Mouse (Mus musculus) MN1 (cell line): ENCODE data around the gene Slc35e4.
"Not testable (repeated sequence)": the region's sequence is repeated elsewhere in the genome, so short reads cannot be mapped to it uniquely, and the experiment has no call there.

Experiments used
- DNase-seq: peaks from one replicate; pipeline ENCODE4 v3.0.0-alpha.2; 2016; ENCODE audit warnings: low spot score

Slc35e4 gene

GRCm38 (mm10) chr11:3914109-3914840, at the start of gene Slc35e4:
Gene Slc35e4, minus strand, starts transcription at chr11:3914664.
- DNase-seq, result peak; percentile 93

DNA sequence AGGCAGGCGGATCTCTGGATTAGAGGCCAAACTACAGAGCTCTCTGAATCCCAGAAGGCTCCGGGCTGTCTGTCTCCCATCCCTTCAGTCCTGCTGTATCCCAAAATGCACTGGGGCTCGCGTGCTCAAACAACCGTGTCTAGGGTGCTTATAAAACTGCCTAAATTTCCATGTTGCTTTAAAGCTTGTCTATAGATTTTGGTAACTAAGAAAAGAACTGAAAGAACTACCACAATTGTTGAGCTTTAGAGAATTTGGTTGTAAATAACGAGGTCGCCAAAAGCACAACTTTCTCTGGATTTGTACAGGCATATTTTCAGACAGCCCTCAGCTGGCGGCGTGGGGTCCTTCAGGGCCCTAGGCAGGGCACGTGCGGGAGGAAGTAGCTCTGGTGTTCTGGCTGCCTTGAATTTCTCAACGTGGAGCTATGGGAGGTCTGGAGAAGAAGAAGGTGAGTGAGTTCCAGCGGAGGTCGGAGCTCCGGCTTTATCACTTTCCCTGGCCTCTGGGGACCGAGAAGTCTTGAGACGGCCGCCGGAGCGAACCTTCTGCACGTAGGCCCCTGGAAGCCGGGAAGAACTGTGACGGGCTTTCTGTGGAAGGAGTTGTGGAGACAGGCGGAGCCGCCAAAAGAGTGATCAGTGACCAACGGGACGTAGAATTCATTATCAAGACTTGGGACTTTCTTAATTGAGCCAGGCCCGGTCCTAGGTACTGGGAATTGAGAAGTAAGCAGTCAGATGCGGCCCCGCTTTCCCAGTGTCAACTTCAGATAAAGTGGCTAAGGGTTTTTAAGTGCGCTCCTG, 49.3 kb upstream of the Slc35e4 start, which contains the start of gene Pes1:
Gene Pes1, plus strand, starts transcription at position 366 of the 806 bp plus-strand sequence.
- DNase-seq, result peak; percentile 90

- no peak for DNase-seq
These were observed 48.7 kb upstream of the Slc35e4 start for GRCm38 (mm10) chr11:3963155-3963554.

- no peak for DNase-seq
These were observed 47.3 kb upstream of the Slc35e4 start for GRCm38 (mm10) chr11:3961761-3962160.

- DNase-seq, result no peak
These were observed 46.4 kb upstream of the Slc35e4 start for GRCm38 (mm10) chr11:3960901-3961300.

DNA sequence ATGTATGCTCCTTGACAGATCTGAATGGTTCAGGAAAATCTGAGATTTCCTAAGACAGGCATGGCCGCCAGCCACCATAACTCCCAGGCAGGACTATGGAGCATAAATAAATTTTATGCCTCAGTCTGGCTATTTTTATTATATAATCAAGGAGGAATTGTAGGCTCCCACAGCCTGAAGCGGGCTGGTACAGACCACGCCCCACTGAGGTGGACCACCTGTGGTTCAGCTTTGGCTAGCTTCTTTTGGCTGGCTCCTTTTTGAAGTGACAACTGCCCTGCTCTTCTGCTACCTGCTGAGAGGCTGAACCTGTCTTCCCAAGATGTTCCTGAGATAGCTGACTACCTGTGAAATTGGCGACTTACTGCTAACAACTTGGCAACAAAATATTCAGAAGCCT, 40.9 kb upstream of the Slc35e4 start:
- DNase-seq, result not testable (repeated sequence)

- not testable (repeated sequence) for DNase-seq
These were observed 40.4 kb upstream of the Slc35e4 start for GRCm38 (mm10) chr11:3954876-3955275.

DNA sequence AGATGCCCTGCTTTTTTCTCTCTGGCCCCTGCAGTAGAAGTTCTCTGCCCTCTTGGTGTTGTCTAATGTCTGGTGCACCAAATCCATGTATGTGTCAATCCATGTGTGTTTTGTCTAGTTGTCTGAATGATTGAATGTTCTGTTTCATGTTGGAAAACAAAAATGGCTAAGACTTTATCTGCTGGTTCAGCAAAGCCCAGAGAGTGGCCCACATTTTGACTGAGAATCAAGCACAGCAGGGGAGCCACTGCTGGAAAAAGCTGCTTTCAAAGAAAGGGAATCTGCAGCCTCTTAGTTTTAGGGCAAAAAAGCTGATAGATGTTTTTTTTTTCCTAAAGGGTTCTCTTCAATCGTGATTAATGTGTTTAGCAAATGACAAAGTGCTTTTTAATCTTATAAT, 31.9 kb upstream of the Slc35e4 start:
- DNase-seq, result no peak

- no peak for DNase-seq
These were observed 26.9 kb upstream of the Slc35e4 start for GRCm38 (mm10) chr11:3941371-3941770.

GRCm38 (mm10) chr11:3937321-3937874, 22.9 kb upstream of the Slc35e4 start:
- no peak for DNase-seq

GRCm38 (mm10) chr11:3936318-3936717, 21.9 kb upstream of the Slc35e4 start:
- no peak for DNase-seq

GRCm38 (mm10) chr11:3935135-3935534, 20.7 kb upstream of the Slc35e4 start:
- DNase-seq, result no peak

DNA sequence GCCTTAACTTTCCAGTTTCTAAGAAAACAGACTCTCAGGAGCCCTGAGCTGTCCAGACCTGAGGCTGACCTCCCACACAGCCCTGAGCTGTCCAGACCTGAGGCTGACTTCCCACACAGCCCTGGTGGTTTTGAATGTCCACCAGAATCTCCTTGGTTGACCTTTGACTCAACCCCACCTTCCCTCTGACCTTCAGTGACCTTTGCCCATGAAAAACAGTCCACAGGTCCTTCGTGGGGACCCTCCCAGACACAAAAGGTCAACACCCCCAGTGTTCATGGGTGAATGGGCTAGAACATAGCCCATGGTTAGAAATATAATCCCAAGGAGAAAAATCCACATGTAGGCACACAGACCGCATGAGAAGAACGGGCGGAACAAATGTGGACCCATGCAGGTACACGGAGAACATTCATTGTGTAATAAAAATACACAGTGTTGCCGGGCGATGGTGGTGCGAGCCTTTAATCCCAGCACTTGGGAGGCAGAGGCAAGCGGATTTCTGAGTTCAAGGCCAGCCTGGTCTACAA, 19.4 kb upstream of the Slc35e4 start:
- no peak for DNase-seq

GRCm38 (mm10) chr11:3931511-3932211, 17.2 kb upstream of the Slc35e4 start, which contains the start of gene Tcn2:
Gene Tcn2, minus strand, starts transcription at chr11:3932159.
- DNase-seq, result peak; percentile 88

- DNase-seq, result no peak
These were observed 16.5 kb upstream of the Slc35e4 start for GRCm38 (mm10) chr11:3930931-3931330.

DNA sequence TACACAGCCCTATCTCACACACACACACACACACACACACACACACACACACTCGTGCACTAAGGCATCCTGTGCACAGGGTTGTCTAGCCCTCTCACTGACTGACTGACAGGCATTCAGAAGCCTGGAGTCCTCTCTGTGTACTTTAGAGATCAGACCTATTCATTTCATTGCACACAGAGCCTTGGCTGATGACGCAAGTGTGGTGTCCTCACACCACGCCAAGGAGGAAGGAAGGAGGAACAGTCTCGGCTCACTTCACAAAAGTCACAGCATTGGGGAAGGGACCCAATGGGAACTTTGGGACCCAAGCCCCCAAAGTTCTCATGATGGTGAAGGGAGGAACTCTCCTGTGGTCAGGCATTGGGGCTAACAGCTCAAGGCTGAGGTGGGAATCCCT, 15.6 kb upstream of the Slc35e4 start:
- no peak for DNase-seq

DNA sequence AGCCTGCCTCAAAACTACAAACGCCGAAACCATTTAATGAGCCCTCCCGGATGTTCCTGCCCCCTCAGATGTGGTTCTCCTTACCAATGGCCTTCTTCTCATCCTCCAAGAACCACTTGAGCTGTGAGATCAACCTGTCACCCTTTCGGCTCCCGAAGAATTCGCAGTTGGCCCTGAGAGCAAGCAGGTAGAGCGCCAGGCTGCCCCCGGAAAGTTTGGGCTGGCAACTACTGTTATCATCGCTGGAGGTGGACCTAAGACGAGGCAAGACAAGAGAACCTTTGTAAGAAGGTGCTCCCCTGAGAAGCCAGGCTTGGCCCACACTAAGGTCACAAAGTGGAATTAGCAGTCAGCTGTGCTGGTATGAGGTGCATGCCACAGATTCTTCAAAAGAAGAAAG, 11.5 kb upstream of the Slc35e4 start:
- no peak for DNase-seq

DNA sequence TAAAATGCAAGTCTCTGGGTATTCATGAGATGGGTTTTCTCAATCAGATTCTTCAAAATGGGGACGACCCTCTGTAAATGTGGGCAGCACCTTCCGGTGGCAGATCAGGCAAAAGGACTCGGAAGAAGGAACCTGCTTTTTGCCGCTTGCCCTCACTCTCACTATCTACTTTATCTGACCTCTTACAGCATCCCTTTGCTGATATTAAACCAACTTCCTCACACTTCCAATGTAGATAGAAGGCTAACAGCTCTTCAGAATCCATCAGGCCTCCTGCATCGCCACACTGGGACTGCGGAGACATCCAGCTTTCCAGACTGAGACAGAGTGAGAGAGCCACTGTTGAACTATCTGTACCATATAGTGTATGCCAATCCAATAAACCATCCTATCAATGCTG, 8.3 kb upstream of the Slc35e4 start:
- no peak for DNase-seq

- DNase-seq, result no peak
These were observed 7.7 kb upstream of the Slc35e4 start for GRCm38 (mm10) chr11:3922115-3922514.

DNA sequence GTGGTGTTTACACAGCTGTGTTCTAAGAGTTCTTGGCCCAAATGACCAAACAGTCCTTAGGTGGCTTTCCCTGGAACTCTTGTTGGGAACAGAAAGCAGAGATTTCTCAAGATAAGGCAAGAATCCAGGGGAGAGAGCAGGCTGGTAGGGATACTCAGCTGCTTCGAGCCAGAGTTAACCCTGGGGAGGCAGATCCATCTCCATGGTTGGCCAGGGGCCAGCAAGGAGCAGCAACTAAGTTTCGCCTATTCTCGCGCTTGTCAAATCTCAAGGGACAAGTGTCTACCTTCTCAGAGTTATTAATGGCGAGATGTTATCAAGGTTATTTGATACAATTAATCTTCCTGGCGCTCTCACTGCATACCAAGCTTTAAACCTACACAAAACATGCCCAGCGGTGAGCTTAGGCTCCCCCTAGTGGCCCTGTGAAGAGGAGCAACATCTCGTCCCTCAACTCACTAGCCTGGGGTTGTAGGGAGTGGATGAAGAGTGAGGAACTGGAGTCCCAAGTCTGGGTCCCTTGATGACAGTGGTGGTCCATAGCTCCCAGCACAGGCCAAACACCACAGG, 6.9 kb upstream of the Slc35e4 start:
- peak; percentile 78 for DNase-seq

- DNase-seq, result no peak
These were observed 6.0 kb upstream of the Slc35e4 start for GRCm38 (mm10) chr11:3920476-3920875.

DNA sequence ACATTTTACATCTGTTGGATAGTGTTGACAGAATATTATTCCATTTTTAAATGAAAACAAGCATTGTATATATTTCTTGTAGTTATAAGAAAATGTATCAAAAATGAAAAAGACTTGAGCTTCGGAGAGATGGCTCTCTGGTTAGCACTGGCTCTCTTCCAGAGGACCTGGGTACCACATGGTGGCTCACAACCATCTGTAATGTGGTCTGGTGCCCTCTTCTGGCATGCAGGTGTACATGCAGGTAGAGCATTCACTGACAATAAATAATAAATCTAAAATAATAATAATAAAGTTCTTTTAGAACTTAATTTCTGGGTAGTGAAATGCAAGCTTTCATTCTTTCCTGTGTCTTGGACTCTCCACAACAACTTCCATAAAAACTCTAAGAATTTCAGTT, 4.3 kb upstream of the Slc35e4 start:
- peak; percentile 50 for DNase-seq
